13 mouse cellular contexts compared by ENCODE assay signal in genomic region chr13:116958776-116959589, GRCm38 (mm10).
"Had no signal": no experiment of that assay in that cellular context is flagged by ENCODE, and none has a peak within 500 bp of the region (broad histone marks: within the 10 kb centered on the region; RNA-seq: fewer than 3 reads in every experiment).

No protein-coding gene starts in this region.

- H3K27ac ChIP-seq: intestine, embryonic 15.5 days; left cerebral cortex, adult 2 months; limb, embryonic 15.5 days; liver, embryonic 12.5 days; neural tube, embryonic 15.5 days; stomach, postnatal 0 days had no signal

- ATAC-seq: intestine, embryonic 15.5 days; liver, embryonic 12.5 days had no signal

- H3K4me3 ChIP-seq: intestine, embryonic 15.5 days; left cerebral cortex, adult 2 months; limb, embryonic 15.5 days; liver, embryonic 12.5 days; myocyte; neural tube, embryonic 15.5 days had no signal

- H3K9ac ChIP-seq: intestine, embryonic 15.5 days; limb, embryonic 15.5 days; liver, embryonic 12.5 days; lung, embryonic 14.5 days; neural tube, embryonic 15.5 days had no signal

- DNase-seq: lung, embryonic 14.5 days; lung, postnatal 10 days; lung, postnatal 4 days; right cerebral cortex, adult 18-20 months; thymus, postnatal 14 days had no signal

- H3K36me3 ChIP-seq: intestine, embryonic 15.5 days; limb, embryonic 15.5 days; liver, embryonic 12.5 days; neural tube, embryonic 15.5 days had no signal

- H3K4me2 ChIP-seq: intestine, embryonic 15.5 days; limb, embryonic 15.5 days; liver, embryonic 12.5 days; lung, embryonic 14.5 days; midbrain, embryonic 11.5 days; neural tube, embryonic 15.5 days had no signal

- H3K9me3 ChIP-seq: intestine, embryonic 15.5 days; limb, embryonic 15.5 days; liver, embryonic 12.5 days; neural tube, embryonic 15.5 days had no signal

- H3K4me1 ChIP-seq: intestine, embryonic 15.5 days; liver, embryonic 12.5 days had no signal

- H3K27me3 ChIP-seq: intestine, embryonic 15.5 days; limb, embryonic 15.5 days; liver, embryonic 12.5 days; neural tube, embryonic 15.5 days had no signal
